Mouse (Mus musculus) thymus, adult 2 months (tissue): ENCODE data around the gene Pank1.

ENCODE experiments used
- CTCF ChIP-seq: fragments of 200-500 bp; IDR thresholded peaks from 2 replicates; pipeline ENCODE4 v1.5.1; 2012; ENCODE audit warnings: mild to moderate bottlenecking, control low read depth, low read length, moderate library complexity, borderline replicate concordance; ENCODE audit not compliant: control insufficient read depth, poor library complexity, insufficient read depth; ENCODE audit errors: extremely low read depth
- POLR2A ChIP-seq: fragments of 200-500 bp; IDR thresholded peaks from 2 replicates; pipeline ENCODE4 v1.6.1; 2012; ENCODE audit warnings: mild to moderate bottlenecking, low read length, control low read depth, moderate library complexity; ENCODE audit not compliant: control insufficient read depth, poor library complexity, insufficient read depth; ENCODE audit errors: extremely low read depth

DNA sequence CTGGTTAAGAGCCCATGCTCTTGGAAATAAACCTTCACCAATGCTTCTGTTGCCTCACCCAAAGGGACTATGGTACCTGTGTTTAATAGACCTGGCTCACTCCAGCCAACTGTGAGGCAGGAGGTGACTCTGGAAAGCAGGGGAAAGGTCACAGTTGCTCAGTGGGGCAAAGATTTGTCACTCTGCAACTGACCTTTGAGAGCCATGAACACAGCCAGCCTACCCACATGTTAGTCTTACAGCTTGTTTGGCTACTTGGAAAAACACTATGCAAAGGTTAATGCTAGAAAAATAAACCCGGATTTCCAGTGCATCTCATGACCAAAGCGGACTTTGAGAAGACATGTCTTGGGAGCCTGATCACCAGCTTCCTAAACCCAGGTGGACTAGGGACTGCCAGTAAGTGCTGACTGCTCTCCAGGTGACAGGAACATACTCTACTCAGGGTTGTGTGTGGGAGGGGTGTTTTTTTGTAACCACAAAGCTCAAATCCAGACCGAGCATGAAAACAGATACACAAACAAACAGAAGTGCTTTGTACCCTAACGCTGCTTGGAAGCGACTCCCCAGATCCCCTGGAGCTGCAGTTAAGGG, 59.6 kb downstream of the Pank1 start:
- TF ChIP-seq POLR2A (no peak), CTCF (no peak)
